Mouse (Mus musculus): Measurements from ENCODE around the gene Gtf2a1. TPM values are rescaled to one million over a fixed set of nuclear protein-coding genes. Genes with fewer than 3 reads are reported as not detected.

Gene Gtf2a1
- 37.7 TPM for polyA plus RNA-seq (2015; fragmentation: Illumina TruSeq; extraction: RNeasy Lipid Tissue Mini Kit (QIAGEN cat#74804); ENCODE audit: insufficient read depth, low replicate concordance)

DNA sequence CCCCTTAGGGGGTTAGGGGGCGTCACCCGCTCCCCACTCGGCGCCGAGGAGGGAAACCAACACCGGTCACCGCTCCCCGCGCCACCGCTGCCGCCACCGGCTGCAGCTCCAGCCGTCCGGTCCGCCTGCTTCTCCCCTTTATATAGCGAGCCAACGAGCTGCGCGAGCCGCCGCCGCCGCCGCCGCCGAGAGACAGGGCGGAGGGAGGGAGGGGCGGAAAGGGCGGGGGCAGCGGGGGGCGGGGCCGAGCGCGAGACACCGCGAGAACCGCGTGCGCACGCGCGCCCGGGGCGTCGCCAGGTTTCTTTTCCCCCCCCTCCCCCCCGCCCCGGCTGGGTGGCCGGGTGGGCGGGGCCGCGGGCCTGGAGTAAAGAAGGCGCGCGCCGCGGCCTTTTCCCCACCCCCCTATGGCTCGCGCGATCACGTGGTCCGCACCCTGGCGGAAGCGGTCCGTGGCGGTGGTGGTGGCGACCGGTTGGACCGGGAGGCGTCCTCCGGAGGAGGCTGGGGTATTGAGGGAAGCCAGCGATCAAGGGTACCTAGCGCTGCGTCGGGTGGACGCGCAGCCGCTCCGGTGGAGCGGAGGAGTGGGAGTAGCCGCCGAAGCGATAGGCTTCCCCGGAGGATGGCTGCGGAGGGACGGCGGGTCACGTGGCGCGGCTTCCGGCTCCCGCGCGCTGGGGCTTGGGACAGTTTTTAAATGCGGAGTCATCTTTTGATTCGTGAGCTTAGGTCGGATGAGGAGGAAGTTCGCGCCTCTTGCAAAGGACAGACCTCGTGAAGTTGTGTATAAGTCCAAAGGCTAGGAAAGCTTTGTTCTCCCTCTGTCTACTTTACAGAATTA is at the start of gene Gtf2a1:
Gene Gtf2a1, minus strand, starts transcription at position 641 of the 844 bp plus-strand sequence.

Other genes starting within 250 kb of the Gtf2a1 start
- 21.6 TPM for gene Cep128, start 206.1 kb downstream of the Gtf2a1 start, polyA plus RNA-seq (2015; fragmentation: Illumina TruSeq; extraction: RNeasy Lipid Tissue Mini Kit (QIAGEN cat#74804); ENCODE audit: insufficient read depth, low replicate concordance)
- gene Tshr, start 205.9 kb downstream of the Gtf2a1 start, polyA plus RNA-seq (2015; fragmentation: Illumina TruSeq; extraction: RNeasy Lipid Tissue Mini Kit (QIAGEN cat#74804); ENCODE audit: insufficient read depth, low replicate concordance), result not detected
- gene Ston2, start 197.9 kb upstream of the Gtf2a1 start, polyA plus RNA-seq (2015; fragmentation: Illumina TruSeq; extraction: RNeasy Lipid Tissue Mini Kit (QIAGEN cat#74804); ENCODE audit: insufficient read depth, low replicate concordance), result 3.7 TPM